Mouse (Mus musculus) hematopoietic stem cell, adult 5-6 weeks (primary cell): Measurements from ENCODE around the gene P2ry14. TPM values are rescaled to one million over a fixed set of nuclear protein-coding genes. Genes with fewer than 3 reads are reported as not detected.
A peak's percentile ranks its signal among the peaks of the same experiment; 100 is the strongest.

Experiments
- ATAC-seq, 2 experiments: fragments of 125-278 bp in 1 of 2; replicated peaks in 1 of 2; 2 replicates each; pipeline ENCODE4 v1.8.0; 2016 to 2017; ENCODE audit warnings: inconsistent platforms in 2 of 2, mild to moderate bottlenecking in 2 of 2, moderate number of reproducible peaks in 2 of 2, low read depth in 1 of 2, moderate TSS enrichment in 1 of 2; ENCODE audit not compliant: low FRiP score in 2 of 2, poor library complexity in 2 of 2, severe bottlenecking in 2 of 2, insufficient read depth in 1 of 2, low TSS enrichment in 1 of 2
- total RNA-seq: library from RNA; stranded (forward); fragments of 172-1452, 232-1000 nt; gene quantifications from 2 replicates; pipeline ENCODE4 v1.2.3, GENCODE M21; 2017

The P2ry14 gene
- 53.2 and 54.7 TPM in 2 replicates for total RNA-seq

- ATAC-seq: peak; percentile 58 to 70
Measured at GRCm38 (mm10) chr3:59153424-59153823, at the start of gene P2ry14. Gene P2ry14, minus strand, starts transcription at chr3:59153618.

GRCm38 (mm10) chr3:59197329-59197948 lies 44.0 kb upstream of the P2ry14 start:
- ATAC-seq: no peak

- ATAC-seq: no peak
Measured at GRCm38 (mm10) chr3:59194938-59195337, 41.5 kb upstream of the P2ry14 start, which contains the start of gene Gpr87. Gene Gpr87, minus strand, starts transcription at chr3:59195104.

GRCm38 (mm10) chr3:59194099-59194498 lies 40.7 kb upstream of the P2ry14 start:
- no peak for ATAC-seq

- no peak for ATAC-seq
Measured at GRCm38 (mm10) chr3:59191674-59192073, 38.3 kb upstream of the P2ry14 start.

GRCm38 (mm10) chr3:59187336-59187735 lies 33.9 kb upstream of the P2ry14 start:
- no peak for ATAC-seq

GRCm38 (mm10) chr3:59185662-59186061 lies 32.2 kb upstream of the P2ry14 start:
- ATAC-seq: no peak

GRCm38 (mm10) chr3:59182129-59182528 lies 28.7 kb upstream of the P2ry14 start:
- no peak for ATAC-seq

GRCm38 (mm10) chr3:59181134-59181533 lies 27.7 kb upstream of the P2ry14 start:
- ATAC-seq: no peak

- ATAC-seq: no peak
Measured at GRCm38 (mm10) chr3:59176871-59177270, 23.5 kb upstream of the P2ry14 start.

- ATAC-seq: peak; percentile 81 to 85
Measured at GRCm38 (mm10) chr3:59175234-59175633, 21.8 kb upstream of the P2ry14 start.

GRCm38 (mm10) chr3:59174426-59175154 lies 21.2 kb upstream of the P2ry14 start:
- ATAC-seq: no peak; a peak in 1 of 4 replicates

- peak; percentile 33 to 65; a peak in 1 of 4 replicates for ATAC-seq
Measured at GRCm38 (mm10) chr3:59169921-59170627, 16.7 kb upstream of the P2ry14 start.

- peak in 1 of 2 experiments; percentile 49; a peak in 1 of 4 replicates for ATAC-seq
Measured at GRCm38 (mm10) chr3:59169215-59169614, 15.8 kb upstream of the P2ry14 start.

- peak; percentile 59 to 64; a peak in 2 of 4 replicates for ATAC-seq
Measured at GRCm38 (mm10) chr3:59168476-59168875, 15.1 kb upstream of the P2ry14 start.

GRCm38 (mm10) chr3:59167417-59168054 lies 14.1 kb upstream of the P2ry14 start:
- ATAC-seq: no peak

- ATAC-seq: no peak
Measured at GRCm38 (mm10) chr3:59160465-59160864, 7.0 kb upstream of the P2ry14 start.

- ATAC-seq: peak in 1 of 2 experiments; percentile 53; a peak in 3 of 4 replicates
Measured at GRCm38 (mm10) chr3:59157048-59157447, 3.6 kb upstream of the P2ry14 start.
